Mouse (Mus musculus) frontal cortex, adult (tissue): ENCODE results near the gene Got1.
"Not testable (repeated sequence)": the region's sequence is repeated elsewhere in the genome, so short reads cannot be mapped to it uniquely, and the experiment has no call there.

ENCODE experiments used
- ATAC-seq: cut with Nextera tagmentation; 2 replicates; pipeline ENCODE4 v1.9.2; 2017; ENCODE audit warnings: mild to moderate bottlenecking, moderate library complexity, mixed read lengths; ENCODE audit not compliant: low TSS enrichment

Got1 gene

GRCm38 (mm10) chr19:43521996-43522395, 2.4 kb downstream of the Got1 start:
- no peak for ATAC-seq

- ATAC-seq: no peak
These were observed 3.0 kb downstream of the Got1 start for GRCm38 (mm10) chr19:43521362-43521761.

GRCm38 (mm10) chr19:43520402-43520801, 4.0 kb downstream of the Got1 start:
- no peak for ATAC-seq

- ATAC-seq: peak; percentile 58
These were observed 5.2 kb downstream of the Got1 start for GRCm38 (mm10) chr19:43519226-43519625.

- ATAC-seq: no peak
These were observed 6.1 kb downstream of the Got1 start for GRCm38 (mm10) chr19:43518261-43518660.

- no peak for ATAC-seq
These were observed 6.6 kb downstream of the Got1 start for GRCm38 (mm10) chr19:43517808-43518207.

- no peak for ATAC-seq
These were observed 7.1 kb downstream of the Got1 start for GRCm38 (mm10) chr19:43517320-43517719.

GRCm38 (mm10) chr19:43516397-43517035, 7.9 kb downstream of the Got1 start:
- no peak for ATAC-seq

- ATAC-seq: no peak
These were observed 8.6 kb downstream of the Got1 start for GRCm38 (mm10) chr19:43515668-43516396.

GRCm38 (mm10) chr19:43513874-43514273, 10.5 kb downstream of the Got1 start:
- ATAC-seq: no peak

GRCm38 (mm10) chr19:43511621-43512620, 12.5 kb downstream of the Got1 start:
- peak; percentile 42 for ATAC-seq

GRCm38 (mm10) chr19:43510436-43511220, 13.8 kb downstream of the Got1 start:
- no peak for ATAC-seq

- no peak for ATAC-seq
These were observed 19.0 kb downstream of the Got1 start for GRCm38 (mm10) chr19:43505441-43505840.

GRCm38 (mm10) chr19:43503593-43503992, 20.8 kb downstream of the Got1 start:
- not testable (repeated sequence) for ATAC-seq

- no peak for ATAC-seq
These were observed 21.8 kb downstream of the Got1 start for GRCm38 (mm10) chr19:43502630-43503029.

- ATAC-seq: no peak
These were observed 25.5 kb downstream of the Got1 start for GRCm38 (mm10) chr19:43498874-43499273.

GRCm38 (mm10) chr19:43497440-43497839, 27.0 kb downstream of the Got1 start:
- no peak for ATAC-seq

- peak; percentile 60 for ATAC-seq
These were observed 28.6 kb downstream of the Got1 start for GRCm38 (mm10) chr19:43495846-43496245.

- ATAC-seq: no peak
These were observed 29.5 kb downstream of the Got1 start for GRCm38 (mm10) chr19:43494914-43495313.

GRCm38 (mm10) chr19:43493878-43494277, 30.5 kb downstream of the Got1 start:
- no peak for ATAC-seq

- not testable (repeated sequence) for ATAC-seq
These were observed 31.1 kb downstream of the Got1 start for GRCm38 (mm10) chr19:43493316-43493715.
